In the genomic region with DNA sequence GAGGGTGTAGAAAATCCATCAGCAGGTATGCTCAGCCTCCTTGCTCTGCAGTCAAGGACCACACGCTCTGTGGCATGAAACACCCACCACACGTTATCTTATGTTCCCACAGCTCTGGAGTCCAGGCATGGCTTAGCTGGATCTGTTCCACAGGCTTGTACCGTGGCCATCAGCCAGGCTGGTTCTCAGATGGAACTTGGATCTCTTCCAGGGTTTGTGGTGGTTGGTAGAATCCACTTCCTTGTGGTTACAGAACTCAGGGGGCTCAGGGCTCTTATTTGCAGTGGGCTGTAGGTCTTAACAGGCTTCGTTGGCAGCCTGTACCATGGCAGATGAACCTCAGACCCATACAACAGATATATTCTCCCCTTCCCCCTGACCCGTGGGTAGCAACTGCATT, we compare ENCODE assay signal across 12 mouse cellular contexts. TPM values are rescaled to one million over a fixed set of nuclear protein-coding genes. Genes with fewer than 3 reads are reported as not detected.
A peak's percentile ranks its signal among the peaks of the same experiment; 100 is the strongest.
DNase-seq lines count a peak whose midpoint lies in the region.
"Had no signal": no experiment of that assay in that cellular context is flagged by ENCODE, and none has a peak within 500 bp of the region (broad histone marks: within the 10 kb centered on the region; RNA-seq: fewer than 3 reads in every experiment).

No protein-coding gene starts in this region.

- intact Hi-C loops in heart, postnatal 36 days (cut with DNase I), result no loop called here

- DNase-seq in cerebellum, postnatal 14 days, result peak; percentile 73 to 81
- no peak for DNase-seq in cerebellum, adult 8-10 months
- peak; percentile 16 to 21 for DNase-seq in lung, adult 18-20 months
- no peak for DNase-seq in lung, postnatal 14 days
- DNase-seq in brain, adult 2 months (ENCODE audit: low read depth, low spot score), result peak; percentile 44
- peak; percentile 33 for DNase-seq in heart, postnatal 36 days
- no peak for DNase-seq in thymus, postnatal 25 days
- no peak for DNase-seq in gastrocnemius, postnatal 4 days (ENCODE audit: low spot score in 2 of 2)
- DNase-seq: adrenal gland, postnatal 10 days; kidney, adult 8-10 months; right cerebral cortex, adult 18-20 months; thymus, postnatal 4 days had no signal

RNA-seq across cellular contexts. Expression of a gene that starts 17.9 kb away (rescaled TPM):
- 100 to 1,000 TPM in 1 of 2 experiments, 10 to 100 TPM in 1; 74.0 to 112 TPM for total RNA-seq in heart, postnatal 36 days (2021)
- total RNA-seq in gastrocnemius, postnatal 4 days (2021), result 1 to 10 TPM; 2.6 TPM

RNA-seq across cellular contexts. Expression of a gene that starts 44.6 kb away (rescaled TPM):
- total RNA-seq in heart, postnatal 36 days (2021), result 10 to 100 TPM; 14.5 to 18.0 TPM
- 1 to 10 TPM; 3.4 to 4.3 TPM for total RNA-seq in gastrocnemius, postnatal 4 days (2021)

Comparison
In these comparisons a context has a peak if more than half of its experiments do, and no peak if none do; other contexts are left out.
1. DNase-seq: peak in cerebellum, postnatal 14 days (2 of 2), lung, adult 18-20 months (2 of 2), brain, adult 2 months (single experiment) and heart, postnatal 36 days (2 of 2); none in cerebellum, adult 8-10 months (single experiment), lung, postnatal 14 days (single experiment), thymus, postnatal 25 days (single experiment) and gastrocnemius, postnatal 4 days (0 of 2).
2. RNA of a gene that starts 17.9 kb away (total RNA-seq): 74.0 to 112 TPM in heart, postnatal 36 days; 2.6 TPM in gastrocnemius, postnatal 4 days; every median in the first group is over 10 times any median in the second.